Mouse (Mus musculus) embryonic facial prominence, embryonic 14.5 days (tissue): Measurements from ENCODE around the gene Gm21987. TPM values are rescaled to one million over a fixed set of nuclear protein-coding genes. Genes with fewer than 3 reads are reported as not detected.

Experiments used
- ATAC-seq: fragments of 200-750 bp; cut with Nextera tagmentation; 2 replicates; pipeline ENCODE4 v1.8.0; 2017; ENCODE audit warnings: low read depth, moderate number of reproducible peaks, moderate TSS enrichment
- DNase-seq: peaks from one replicate; pipeline ENCODE4 v3.0.0-alpha.2; 2015; ENCODE audit warnings: low spot score
- H3K27ac ChIP-seq: fragments of 300-500 bp; sonication (generic); replicated peaks from 2 replicates; pipeline ENCODE4 v1.5.1; 2014; ENCODE audit warnings: low read depth, mild to moderate bottlenecking, low read length, moderate library complexity
- H3K27me3 ChIP-seq: fragments of 300-500 bp; sonication (generic); replicated peaks from 2 replicates; pipeline ENCODE4 v1.6.1; 2014; ENCODE audit warnings: low read length; ENCODE audit not compliant: control insufficient read depth, insufficient read depth
- H3K36me3 ChIP-seq: fragments of 300-500 bp; sonication (generic); 2 replicates; pipeline ENCODE4 v1.6.1; 2014; ENCODE audit warnings: low read length, mixed read lengths; ENCODE audit not compliant: control insufficient read depth, insufficient read depth
- H3K4me1 ChIP-seq: fragments of 300-500 bp; sonication (generic); 2 replicates; pipeline ENCODE4 v1.6.1; 2014; ENCODE audit warnings: antibody characterized with exemption, low read length; ENCODE audit not compliant: control insufficient read depth, insufficient read depth
- H3K4me2 ChIP-seq: fragments of 300-500 bp; sonication (generic); 2 replicates; pipeline ENCODE4 v1.6.1; 2014; ENCODE audit warnings: low read depth, mild to moderate bottlenecking, low read length, moderate library complexity, mixed read lengths
- H3K4me3 ChIP-seq: fragments of 300-500 bp; sonication (generic); 2 replicates; pipeline ENCODE4 v1.5.1; 2014; ENCODE audit warnings: low read depth, mild to moderate bottlenecking, low read length
- H3K9ac ChIP-seq: fragments of 300-500 bp; sonication (generic); 2 replicates; pipeline ENCODE4 v1.6.1; 2014; ENCODE audit warnings: low read depth, mild to moderate bottlenecking, low read length, moderate library complexity, mixed read lengths
- H3K9me3 ChIP-seq: fragments of 300-500 bp; sonication (generic); 2 replicates; pipeline ENCODE4 v1.6.1; 2016; ENCODE audit warnings: low read length; ENCODE audit not compliant: control insufficient read depth
- WGBS: fragments of 180-500 bp; shearing (Covaris S2); extraction: QIAGEN DNeasy Blood & Tissue Kit; methylation state at CpG from one replicate; pipeline ENCODE4 v1.1.7; 2014; 5-methylcytosine and 5-hydroxymethylcytosine counted together
- polyA plus RNA-seq: library from polyadenylated mRNA; unstranded; fragments of >200 nt; fragmentation: Nextera tagmentation; extraction: Ambion mirVana; gene quantifications from 2 replicates; pipeline ENCODE4 v1.2.1, GENCODE M21; 2014

Gene Gm21987
- polyA plus RNA-seq, 1 experiment from 2014 or later, result not detected

- H3K4me2 ChIP-seq, result peak overlapping the region; percentile 28
Observed at GRCm38 (mm10) chr16:38362493-38363255, 15.8 kb downstream of the Gm21987 start.

GRCm38 (mm10) chr16:38363256-38363595 lies 16.4 kb downstream of the Gm21987 start:
- no peaks in the 10 kb centered on the region for H3K36me3 ChIP-seq
- H3K9ac ChIP-seq, result no peak overlapping the region
- ATAC-seq (no peak), DNase-seq (no peak)
- WGBS, result 86% methylated on average over 3 of the region's 3 CpGs
- no peak overlapping the region for H3K4me2 ChIP-seq
- H3K9me3 ChIP-seq, result no peaks in the 10 kb centered on the region
- no peaks in the 10 kb centered on the region for H3K27me3 ChIP-seq
- H3K4me1 ChIP-seq, result no peaks in the 10 kb centered on the region
- H3K27ac ChIP-seq, result no peak overlapping the region
- H3K4me3 ChIP-seq, result no peak overlapping the region

More at GRCm38 (mm10) chr16:38362493-38363255, 15.8 kb downstream of the Gm21987 start:
- 69% methylated on average over 20 of the region's 20 CpGs for WGBS
- Histone ChIP-seq H3K4me1 (no peaks in the 10 kb centered on the region), H3K9me3 (no peaks in the 10 kb centered on the region), H3K27ac (peak overlapping the region; percentile 34; the same call in 1 of the 2 replicates), H3K4me3 (no peak overlapping the region), H3K27me3 (no peaks in the 10 kb centered on the region), H3K9ac (no peak overlapping the region), H3K36me3 (no peaks in the 10 kb centered on the region)
- ATAC-seq, result no peak
- no peak for DNase-seq

GRCm38 (mm10) chr16:38363657-38364056 lies 16.8 kb downstream of the Gm21987 start:
- H3K9ac ChIP-seq, result no peak overlapping the region
- H3K4me1 ChIP-seq, result no peaks in the 10 kb centered on the region
- DNase-seq (no peak), ATAC-seq (no peak)
- H3K27me3 ChIP-seq, result no peaks in the 10 kb centered on the region
- 0 out of 2 replicates have a peak overlapping the region, but pooled peaks have one; percentile 15 for H3K4me2 ChIP-seq
- H3K4me3 ChIP-seq, result no peak overlapping the region
- H3K36me3 ChIP-seq, result no peaks in the 10 kb centered on the region
- H3K9me3 ChIP-seq, result no peaks in the 10 kb centered on the region
- H3K27ac ChIP-seq, result no peak overlapping the region
- WGBS, result 84% methylated on average over 7 of the region's 7 CpGs

GRCm38 (mm10) chr16:38365390-38365789 lies 18.6 kb downstream of the Gm21987 start:
- H3K27ac ChIP-seq, result no peak overlapping the region
- H3K4me3 ChIP-seq, result no peak overlapping the region
- no peaks in the 10 kb centered on the region for H3K9me3 ChIP-seq
- H3K4me1 ChIP-seq, result no peaks in the 10 kb centered on the region
- H3K27me3 ChIP-seq, result no peaks in the 10 kb centered on the region
- WGBS, result 89% methylated on average over 10 of the region's 10 CpGs
- no peak overlapping the region for H3K4me2 ChIP-seq
- no peak for DNase-seq
- H3K36me3 ChIP-seq, result no peaks in the 10 kb centered on the region
- H3K9ac ChIP-seq, result no peak overlapping the region
- ATAC-seq, result no peak

GRCm38 (mm10) chr16:38366231-38366630 lies 19.4 kb downstream of the Gm21987 start:
- no peak overlapping the region for H3K9ac ChIP-seq
- DNase-seq (no peak), ATAC-seq (no peak)
- H3K4me1 ChIP-seq, result no peaks in the 10 kb centered on the region
- no peaks in the 10 kb centered on the region for H3K27me3 ChIP-seq
- 80% methylated on average over 4 of the region's 4 CpGs for WGBS
- no peak overlapping the region for H3K4me2 ChIP-seq
- no peaks in the 10 kb centered on the region for H3K36me3 ChIP-seq
- H3K4me3 ChIP-seq, result no peak overlapping the region
- H3K9me3 ChIP-seq, result no peaks in the 10 kb centered on the region
- H3K27ac ChIP-seq, result no peak overlapping the region

- H3K9ac ChIP-seq, result no peak overlapping the region
Observed at GRCm38 (mm10) chr16:38368336-38368735, 21.5 kb downstream of the Gm21987 start.

GRCm38 (mm10) chr16:38369000-38369399 lies 22.2 kb downstream of the Gm21987 start:
- no peaks in the 10 kb centered on the region for H3K36me3 ChIP-seq
- ATAC-seq (no peak), DNase-seq (no peak)
- WGBS, result 78% methylated on average over 7 of the region's 7 CpGs
- H3K9ac ChIP-seq, result no peak overlapping the region
- H3K4me3 ChIP-seq, result no peak overlapping the region
- no peaks in the 10 kb centered on the region for H3K4me1 ChIP-seq
- H3K27ac ChIP-seq, result no peak overlapping the region
- H3K27me3 ChIP-seq, result no peaks in the 10 kb centered on the region
- H3K9me3 ChIP-seq, result no peaks in the 10 kb centered on the region
- H3K4me2 ChIP-seq, result no peak overlapping the region

More at GRCm38 (mm10) chr16:38368336-38368735, 21.5 kb downstream of the Gm21987 start:
- H3K4me2 ChIP-seq, result no peak overlapping the region
- H3K4me1 ChIP-seq, result no peaks in the 10 kb centered on the region
- no peak for DNase-seq
- ATAC-seq, result peak; percentile 19; the same call in 1 of the 2 replicates
- 57% methylated on average over 10 of the region's 10 CpGs for WGBS
- H3K9me3 ChIP-seq, result no peaks in the 10 kb centered on the region
- H3K27me3 ChIP-seq, result no peaks in the 10 kb centered on the region
- no peak overlapping the region for H3K4me3 ChIP-seq
- H3K27ac ChIP-seq, result no peak overlapping the region
- H3K36me3 ChIP-seq, result no peaks in the 10 kb centered on the region

GRCm38 (mm10) chr16:38369431-38369830 lies 22.6 kb downstream of the Gm21987 start:
- no peak overlapping the region for H3K4me2 ChIP-seq
- no peak overlapping the region for H3K9ac ChIP-seq
- H3K4me3 ChIP-seq, result no peak overlapping the region
- H3K27me3 ChIP-seq, result no peaks in the 10 kb centered on the region
- no peak for ATAC-seq
- H3K4me1 ChIP-seq, result no peaks in the 10 kb centered on the region
- 88% methylated on average over 8 of the region's 8 CpGs for WGBS
- no peak for DNase-seq
- H3K9me3 ChIP-seq, result no peaks in the 10 kb centered on the region
- no peak overlapping the region for H3K27ac ChIP-seq
- H3K36me3 ChIP-seq, result no peaks in the 10 kb centered on the region

- Histone ChIP-seq H3K27me3 (no peaks in the 10 kb centered on the region), H3K4me1 (no peaks in the 10 kb centered on the region; the same call in 1 of the 2 replicates), H3K9me3 (no peaks in the 10 kb centered on the region), H3K9ac (no peak overlapping the region), H3K4me3 (no peak overlapping the region), H3K36me3 (no peaks in the 10 kb centered on the region), H3K27ac (no peak overlapping the region), H3K4me2 (no peak overlapping the region)
- DNase-seq, result no peak
- no peak for ATAC-seq
- WGBS, result 70% methylated on average over 4 of the region's 4 CpGs
Observed at GRCm38 (mm10) chr16:38369992-38370484, 23.2 kb downstream of the Gm21987 start.
